Mouse (Mus musculus): ENCODE results near the gene Meis1. TPM values are rescaled to one million over a fixed set of nuclear protein-coding genes. Genes with fewer than 3 reads are reported as not detected.

The Meis1 gene
- total RNA-seq, 1 experiment: 6.2 TPM

DNA sequence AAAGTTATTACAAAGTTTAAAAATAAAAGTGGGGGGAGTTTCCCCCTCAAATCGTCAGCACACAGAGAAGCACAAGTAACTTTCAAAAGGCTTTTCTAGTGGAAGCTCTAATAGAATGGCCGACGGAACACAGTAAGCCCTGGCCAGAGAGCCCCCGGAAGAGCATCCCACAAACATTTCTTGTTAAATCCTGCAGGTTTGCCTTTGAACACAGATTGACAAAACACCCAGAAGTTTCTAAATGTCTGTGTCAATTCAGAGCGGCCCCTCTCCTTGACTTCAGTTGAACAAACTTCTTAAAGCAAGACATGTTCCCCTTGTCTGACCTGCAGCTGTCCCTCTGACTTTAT lies 3.4 kb downstream of the Meis1 start:
- in situ Hi-C loops (cut with MboI; ENCODE audit: low sequenced_read_pairs in 2 of 2, unreplicated experiment in 2 of 2): loop anchor here (5.0 kb wide), 1 partner anchor 143 kb away; no protein-coding TSS in a partner anchor
- no peak overlapping the region for H3K27ac ChIP-seq (ENCODE audit: insufficient read depth, low read depth, low read length, poor library complexity, severe bottlenecking)
- no peaks in the 10 kb centered on the region for H3K9me3 ChIP-seq (ENCODE audit: control insufficient read depth, insufficient read depth, low read depth, low read length)
- peaks cover 0 to 3% of the 10 kb centered on the region in 2 experiments; a peak in 1 of 4 replicates for H3K4me1 ChIP-seq (ENCODE audit: control insufficient read depth in 2 of 2, insufficient read depth in 2 of 2, low read length in 2 of 2, poor library complexity in 1 of 2)
- no peak for DNase-seq (ENCODE audit: low read depth, low spot score)
- TF ChIP-seq HCFC1 (IDR thresholded peaks at IDR 0.05; ENCODE audit: borderline replicate concordance, insufficient read depth, low read length) (no peak), ZNF384 (IDR thresholded peaks at IDR 0.05; ENCODE audit: low read depth, low read length) (no peak), ZC3H11A (IDR thresholded peaks at IDR 0.05; ENCODE audit: borderline replicate concordance, low read depth, low read length) (no peak), CHD2 (IDR thresholded peaks at IDR 0.05; ENCODE audit: low read depth, low read length) (no peak), MAFK (IDR thresholded peaks at IDR 0.05; ENCODE audit: insufficient read depth, low read depth, low read length) (no peak)
- no peaks in the 10 kb centered on the region for H3K36me3 ChIP-seq (ENCODE audit: control insufficient read depth, insufficient read depth, low read length, poor library complexity, severe bottlenecking)
- 0 out of 4 replicates have a peak overlapping the region, but pooled peaks of 1 of the 2 experiments have one; percentile 7 for H3K4me3 ChIP-seq (ENCODE audit: insufficient read depth in 1 of 2, low read depth in 1 of 2, low read length in 2 of 2, poor library complexity in 1 of 2, severe bottlenecking in 1 of 2)
- H3K9ac ChIP-seq (ENCODE audit: insufficient read depth, low read depth, low read length, poor library complexity, severe bottlenecking): no peak overlapping the region

DNA sequence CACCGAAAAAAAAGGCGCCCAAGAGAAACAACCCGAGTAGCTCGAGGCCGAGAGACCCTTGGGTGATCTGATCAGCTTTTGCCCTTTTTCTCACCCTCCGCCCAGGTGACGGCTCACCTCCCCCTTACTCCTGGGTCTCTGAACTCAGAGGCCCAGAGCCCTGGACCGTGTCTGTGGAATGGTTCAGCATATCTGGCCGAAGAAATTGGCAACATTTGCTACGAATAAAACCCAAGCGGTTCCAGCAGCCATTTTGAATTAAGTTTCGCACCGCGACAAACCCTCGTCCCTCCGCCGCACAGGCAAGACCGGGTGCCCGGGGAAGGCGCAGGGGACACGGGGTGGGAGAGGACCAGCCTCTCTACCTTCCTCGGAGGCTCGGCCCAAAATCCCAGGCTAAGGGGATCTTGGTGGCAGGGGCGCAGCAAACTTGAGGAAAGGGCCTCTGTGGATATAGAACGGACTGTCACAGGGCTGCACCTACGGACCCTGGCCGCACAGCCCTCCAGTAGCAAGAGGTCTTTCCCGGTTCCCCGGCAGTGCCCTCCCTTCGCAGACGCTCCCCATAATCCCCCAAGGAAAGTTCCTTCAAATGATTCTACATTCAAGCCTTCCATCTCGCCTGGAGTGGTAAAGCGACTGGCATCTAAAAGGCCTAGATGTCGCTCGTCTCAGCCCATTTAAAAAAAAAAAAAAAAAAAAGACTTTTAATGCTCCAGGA lies 4.2 kb downstream of the Meis1 start:
- in situ Hi-C loops (cut with MboI; ENCODE audit: low sequenced_read_pairs in 2 of 2, unreplicated experiment in 2 of 2): loop anchor here (5.0 kb wide), 1 partner anchor 142 kb away; no protein-coding TSS in a partner anchor
- no peak overlapping the region for H3K27ac ChIP-seq (ENCODE audit: insufficient read depth, low read depth, low read length, poor library complexity, severe bottlenecking)
- no peak for DNase-seq (ENCODE audit: low read depth, low spot score)
- H3K4me3 ChIP-seq (ENCODE audit: insufficient read depth in 1 of 2, low read depth in 1 of 2, low read length in 2 of 2, poor library complexity in 1 of 2, severe bottlenecking in 1 of 2): peak overlapping the region; percentile 51 to 59; a peak in 3 of 4 replicates
- TF ChIP-seq ZC3H11A (IDR thresholded peaks at IDR 0.05; ENCODE audit: borderline replicate concordance, low read depth, low read length) (no peak), CHD2 (IDR thresholded peaks at IDR 0.05; ENCODE audit: low read depth, low read length) (no peak), ZNF384 (IDR thresholded peaks at IDR 0.05; ENCODE audit: low read depth, low read length) (no peak), MAFK (IDR thresholded peaks at IDR 0.05; ENCODE audit: insufficient read depth, low read depth, low read length) (no peak), HCFC1 (IDR thresholded peaks at IDR 0.05; ENCODE audit: borderline replicate concordance, insufficient read depth, low read length) (no peak)
- H3K36me3 ChIP-seq (ENCODE audit: control insufficient read depth, insufficient read depth, low read length, poor library complexity, severe bottlenecking): no peaks in the 10 kb centered on the region
- H3K9ac ChIP-seq (ENCODE audit: insufficient read depth, low read depth, low read length, poor library complexity, severe bottlenecking): 0 out of 2 replicates have a peak overlapping the region, but pooled peaks have one; percentile 22
- no peaks in the 10 kb centered on the region for H3K9me3 ChIP-seq (ENCODE audit: control insufficient read depth, insufficient read depth, low read depth, low read length)
- peaks cover 0 to 3% of the 10 kb centered on the region in 2 experiments; a peak in 1 of 4 replicates for H3K4me1 ChIP-seq (ENCODE audit: control insufficient read depth in 2 of 2, insufficient read depth in 2 of 2, low read length in 2 of 2, poor library complexity in 1 of 2)

DNA sequence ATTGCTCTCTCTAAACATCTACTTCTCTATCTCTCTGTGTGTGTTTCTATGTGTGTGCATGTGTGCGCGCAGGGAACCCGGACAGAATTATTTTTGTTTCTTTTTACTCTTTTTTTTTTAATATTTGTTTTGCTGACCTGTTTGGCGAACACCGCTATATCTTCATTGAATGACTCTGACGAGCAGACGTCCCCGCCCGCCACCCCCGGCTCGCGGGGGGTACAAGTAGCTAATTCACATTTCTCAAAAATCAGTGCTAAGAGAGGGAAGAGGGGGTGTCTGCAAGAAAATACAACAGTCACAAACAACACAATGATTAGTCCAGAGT lies 4.7 kb downstream of the Meis1 start:
- in situ Hi-C loops (cut with MboI; ENCODE audit: low sequenced_read_pairs in 2 of 2, unreplicated experiment in 2 of 2): no loop called here
- no peak for DNase-seq (ENCODE audit: low read depth, low spot score)

DNA sequence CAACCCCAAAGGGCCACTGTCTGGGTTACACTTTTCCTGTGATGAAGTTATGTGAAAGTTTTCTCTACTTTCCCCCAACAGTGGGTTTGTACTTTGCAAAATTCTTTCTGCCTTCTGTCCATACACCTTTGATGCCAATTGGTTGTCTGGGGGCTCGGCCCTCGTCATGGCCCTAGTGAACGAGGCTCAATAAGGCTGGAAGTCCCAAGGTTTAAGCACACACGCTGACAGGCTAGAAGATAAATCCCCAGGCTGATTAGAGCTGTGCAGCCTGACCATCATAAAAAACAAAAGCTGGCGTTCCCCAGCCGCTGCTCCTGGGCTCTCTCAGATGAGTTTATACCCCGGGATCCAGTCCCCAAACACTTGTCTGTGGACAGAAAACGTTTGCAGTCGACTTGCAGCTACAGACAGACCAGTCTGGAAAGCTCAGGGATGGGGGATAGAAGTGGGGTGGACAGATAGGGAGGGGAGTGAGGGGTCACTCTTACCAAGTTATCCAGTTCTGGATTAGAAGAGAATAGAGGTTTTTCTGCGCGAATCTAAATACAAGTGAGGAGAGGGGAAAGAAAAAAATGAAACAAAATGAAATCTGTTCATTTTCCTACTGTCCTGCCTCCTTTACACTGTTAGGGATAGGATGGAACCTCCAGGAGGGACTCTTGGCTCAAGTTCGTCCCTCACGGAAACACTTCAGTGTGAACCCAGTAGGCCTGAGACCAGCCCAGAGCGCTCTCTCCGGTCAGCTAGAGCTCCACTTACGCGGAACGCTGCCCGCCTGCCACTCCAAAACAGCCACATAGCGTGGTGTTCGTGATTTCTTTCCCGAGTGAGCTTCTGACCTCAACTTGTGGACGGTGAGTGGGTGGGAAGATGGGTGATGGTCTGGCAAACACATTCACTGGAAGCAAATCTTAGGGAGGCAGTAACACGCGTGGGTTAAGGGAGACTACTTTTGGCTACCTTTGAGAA lies 5.4 kb downstream of the Meis1 start:
- no peak overlapping the region for H3K9ac ChIP-seq (ENCODE audit: insufficient read depth, low read depth, low read length, poor library complexity, severe bottlenecking)
- H3K36me3 ChIP-seq (ENCODE audit: control insufficient read depth, insufficient read depth, low read length, poor library complexity, severe bottlenecking): no peaks in the 10 kb centered on the region
- no peak overlapping the region for H3K4me3 ChIP-seq (ENCODE audit: insufficient read depth in 1 of 2, low read depth in 1 of 2, low read length in 2 of 2, poor library complexity in 1 of 2, severe bottlenecking in 1 of 2)
- H3K4me1 ChIP-seq (ENCODE audit: control insufficient read depth in 2 of 2, insufficient read depth in 2 of 2, low read length in 2 of 2, poor library complexity in 1 of 2): peaks cover 0 to 3% of the 10 kb centered on the region in 2 experiments; a peak in 1 of 4 replicates
- H3K27ac ChIP-seq (ENCODE audit: insufficient read depth, low read depth, low read length, poor library complexity, severe bottlenecking): no peak overlapping the region
- H3K9me3 ChIP-seq (ENCODE audit: control insufficient read depth, insufficient read depth, low read depth, low read length): no peaks in the 10 kb centered on the region
- no peak for DNase-seq (ENCODE audit: low read depth, low spot score)
- in situ Hi-C loops (cut with MboI; ENCODE audit: low sequenced_read_pairs in 2 of 2, unreplicated experiment in 2 of 2): no loop called here
- TF ChIP-seq CHD2 (IDR thresholded peaks at IDR 0.05; ENCODE audit: low read depth, low read length) (no peak), ZNF384 (IDR thresholded peaks at IDR 0.05; ENCODE audit: low read depth, low read length) (no peak), HCFC1 (IDR thresholded peaks at IDR 0.05; ENCODE audit: borderline replicate concordance, insufficient read depth, low read length) (no peak), MAFK (IDR thresholded peaks at IDR 0.05; ENCODE audit: insufficient read depth, low read depth, low read length) (no peak), ZC3H11A (IDR thresholded peaks at IDR 0.05; ENCODE audit: borderline replicate concordance, low read depth, low read length) (no peak)

More for the DNA sequence above, 4.7 kb downstream of the Meis1 start:
- no peaks in the 10 kb centered on the region for H3K36me3 ChIP-seq (ENCODE audit: control insufficient read depth, insufficient read depth, low read length, poor library complexity, severe bottlenecking)
- H3K27ac ChIP-seq (ENCODE audit: insufficient read depth, low read depth, low read length, poor library complexity, severe bottlenecking): no peak overlapping the region
- TF ChIP-seq ZNF384 (IDR thresholded peaks at IDR 0.05; ENCODE audit: low read depth, low read length) (no peak), ZC3H11A (IDR thresholded peaks at IDR 0.05; ENCODE audit: borderline replicate concordance, low read depth, low read length) (no peak), MAFK (IDR thresholded peaks at IDR 0.05; ENCODE audit: insufficient read depth, low read depth, low read length) (no peak), HCFC1 (IDR thresholded peaks at IDR 0.05; ENCODE audit: borderline replicate concordance, insufficient read depth, low read length) (no peak), CHD2 (IDR thresholded peaks at IDR 0.05; ENCODE audit: low read depth, low read length) (no peak)
- H3K4me3 ChIP-seq (ENCODE audit: insufficient read depth in 1 of 2, low read depth in 1 of 2, low read length in 2 of 2, poor library complexity in 1 of 2, severe bottlenecking in 1 of 2): 0 out of 4 replicates have a peak overlapping the region, but pooled peaks of 1 of the 2 experiments have one; percentile 59
- H3K9me3 ChIP-seq (ENCODE audit: control insufficient read depth, insufficient read depth, low read depth, low read length): no peaks in the 10 kb centered on the region
- H3K9ac ChIP-seq (ENCODE audit: insufficient read depth, low read depth, low read length, poor library complexity, severe bottlenecking): no peak overlapping the region
- peaks cover 0 to 3% of the 10 kb centered on the region in 2 experiments; a peak in 1 of 4 replicates for H3K4me1 ChIP-seq (ENCODE audit: control insufficient read depth in 2 of 2, insufficient read depth in 2 of 2, low read length in 2 of 2, poor library complexity in 1 of 2)

Data from ES-E14 (cell line).